Mouse (Mus musculus) layer of hippocampus, adult 9-10 months (tissue): Measurements from ENCODE around the gene Nectin1.
A peak's percentile ranks its signal among the peaks of the same experiment; 100 is the strongest.

ENCODE experiments used
- DNase-seq: peaks from one replicate; pipeline ENCODE4 v3.0.0; 2022; ENCODE audit warnings: low spot score

Nectin1 gene

DNA sequence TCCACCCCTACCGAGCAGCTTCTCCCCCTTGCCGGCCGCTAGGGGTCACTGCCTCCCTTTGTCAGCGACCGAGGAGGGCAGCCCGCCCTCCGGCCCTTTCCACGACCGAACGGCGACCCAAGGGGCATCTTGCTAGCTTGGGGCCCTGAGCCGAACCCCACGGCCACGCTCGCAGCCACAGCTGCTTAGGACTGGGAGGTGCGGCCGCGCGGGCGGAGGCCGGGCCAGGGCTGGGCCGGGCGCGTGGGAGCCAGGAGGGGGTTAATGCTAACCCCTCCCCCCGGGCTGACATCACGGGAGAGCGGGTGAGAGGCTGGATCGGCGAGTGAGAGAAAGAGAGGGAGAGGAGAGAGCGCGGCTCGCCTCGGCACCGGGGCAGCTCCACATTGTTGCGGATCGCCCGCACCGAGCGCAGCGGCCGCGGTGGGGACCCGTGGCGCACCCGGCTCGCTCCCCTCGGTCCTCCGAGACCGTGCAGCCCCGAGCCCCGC is at the start of gene Nectin1:
Nectin1 (plus strand) TSS at position 338 of the 491 bp plus-strand sequence.
- DNase-seq, result peak; percentile 71

DNA sequence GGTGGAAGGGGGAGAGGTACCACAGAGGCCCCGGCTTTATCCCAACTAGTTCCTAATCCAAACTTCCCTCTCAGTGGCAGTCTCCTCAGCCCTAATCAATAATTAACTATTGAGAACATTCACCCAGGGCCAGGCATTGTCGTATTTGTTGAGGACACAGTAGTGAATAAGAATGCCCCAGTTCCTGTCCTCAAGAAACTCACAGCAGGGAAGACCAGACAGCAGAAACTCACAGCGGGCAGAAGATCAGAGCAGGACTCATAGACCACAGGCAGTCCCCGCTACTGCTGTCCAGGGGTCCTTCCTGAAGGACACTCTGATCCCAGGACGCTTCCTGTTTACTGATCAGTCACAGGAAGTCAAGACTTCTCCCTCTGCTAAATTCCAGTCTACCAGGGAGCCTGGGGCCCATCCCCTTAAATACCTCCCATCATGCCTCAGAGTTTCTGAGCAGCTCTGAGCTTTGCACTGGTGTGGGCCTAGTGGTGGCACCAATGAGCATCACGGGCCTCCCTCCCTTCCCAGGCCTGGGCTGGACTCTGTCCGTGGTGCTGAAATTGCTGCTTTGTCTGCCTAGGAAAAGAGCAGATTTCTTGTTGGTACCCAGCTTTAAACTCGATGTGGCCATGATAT is 45.6 kb upstream of the Nectin1 start:
- no peak for DNase-seq

DNA sequence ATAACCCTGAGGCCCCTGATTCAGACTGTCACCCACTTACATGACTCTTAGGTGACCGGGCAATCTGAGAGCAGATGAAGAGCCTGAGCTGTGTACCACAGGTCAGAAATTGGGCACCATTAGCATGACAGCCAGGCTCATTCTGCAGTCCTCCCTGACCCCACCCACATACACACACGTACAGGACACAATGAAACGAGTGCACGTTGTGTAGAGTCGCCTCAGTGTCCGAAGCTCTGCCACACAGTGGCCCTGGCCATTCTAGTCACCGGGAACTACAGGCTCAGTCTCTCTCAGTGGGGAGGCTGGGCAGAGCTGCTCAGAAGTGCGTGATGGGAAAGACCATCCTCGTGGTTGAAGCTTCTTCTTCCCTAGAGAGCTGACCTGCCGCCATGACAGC is 44.9 kb upstream of the Nectin1 start:
- DNase-seq, result no peak

DNA sequence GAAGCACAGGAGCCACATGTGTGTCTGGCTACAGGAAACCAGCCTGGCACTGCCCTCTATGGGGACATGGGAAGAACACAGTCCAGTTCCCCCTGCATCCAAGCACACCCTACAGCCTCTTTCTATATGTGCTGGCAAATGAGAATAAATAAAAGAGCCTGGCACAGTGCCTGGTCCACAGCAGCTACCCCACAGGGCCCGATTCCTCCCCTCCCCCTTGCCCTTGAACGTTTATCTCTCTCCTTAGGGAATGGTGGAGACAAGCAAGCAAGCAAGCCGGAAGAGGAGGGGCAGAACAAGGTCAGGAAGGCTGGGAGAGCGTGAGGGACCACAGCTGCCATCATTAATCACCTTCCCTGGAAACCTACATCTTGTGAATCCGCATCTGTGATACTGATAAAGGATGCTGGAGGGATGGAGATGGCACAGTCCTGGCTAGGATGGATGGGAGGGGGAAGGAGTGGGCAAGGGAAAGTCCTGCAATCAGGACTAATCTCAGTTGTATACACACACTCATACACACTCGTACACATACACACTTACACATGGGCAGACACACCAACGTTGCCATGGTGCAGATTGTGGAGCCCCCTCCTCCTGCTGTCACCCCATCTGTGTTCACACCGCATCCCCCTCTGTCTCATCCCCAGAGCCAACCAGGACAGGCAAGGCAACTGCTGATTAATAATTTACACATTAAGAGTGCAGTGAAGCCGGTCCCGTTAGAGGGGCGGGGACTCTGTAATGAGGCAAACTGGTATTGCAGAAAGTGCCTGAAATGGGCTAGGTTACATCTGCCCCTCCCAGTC is 44.2 kb upstream of the Nectin1 start:
- no peak for DNase-seq

DNA sequence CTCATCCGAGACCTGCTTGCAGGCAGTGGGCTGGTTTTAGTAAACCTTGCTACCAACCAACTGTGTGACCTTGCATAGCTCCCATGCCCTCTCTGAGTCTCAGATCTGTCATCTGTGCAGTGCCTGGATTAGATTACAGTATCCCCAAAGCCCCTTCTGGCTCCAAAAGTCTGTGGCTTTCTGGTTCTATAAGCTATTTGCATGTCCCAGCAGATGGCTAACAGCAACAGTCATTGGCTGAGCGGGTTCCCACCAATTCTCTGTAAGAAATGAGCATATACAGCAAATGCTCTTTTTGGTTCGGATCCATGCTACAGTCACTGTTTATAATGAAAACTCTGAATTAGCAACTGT is 43.6 kb upstream of the Nectin1 start:
- no peak for DNase-seq

DNA sequence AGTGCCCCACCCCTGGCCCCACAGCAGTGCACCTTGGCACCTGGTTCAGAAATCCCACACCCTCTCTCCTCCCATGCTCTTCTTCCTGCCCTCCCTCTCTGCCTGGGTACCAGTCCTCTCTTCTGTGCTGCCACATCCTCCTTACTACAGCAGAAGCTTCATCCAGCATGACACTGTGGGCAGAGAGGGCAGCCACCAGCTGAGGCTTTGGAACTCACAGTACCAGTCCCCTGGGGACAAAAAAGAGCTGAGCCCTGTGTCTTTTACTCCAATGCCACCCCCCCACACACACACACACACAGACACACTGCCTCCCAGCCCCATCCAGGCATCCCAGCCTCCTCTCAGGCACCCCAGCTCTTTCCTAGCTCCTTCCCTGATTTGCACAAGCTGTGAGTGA is 42.0 kb upstream of the Nectin1 start:
- DNase-seq, result no peak

DNA sequence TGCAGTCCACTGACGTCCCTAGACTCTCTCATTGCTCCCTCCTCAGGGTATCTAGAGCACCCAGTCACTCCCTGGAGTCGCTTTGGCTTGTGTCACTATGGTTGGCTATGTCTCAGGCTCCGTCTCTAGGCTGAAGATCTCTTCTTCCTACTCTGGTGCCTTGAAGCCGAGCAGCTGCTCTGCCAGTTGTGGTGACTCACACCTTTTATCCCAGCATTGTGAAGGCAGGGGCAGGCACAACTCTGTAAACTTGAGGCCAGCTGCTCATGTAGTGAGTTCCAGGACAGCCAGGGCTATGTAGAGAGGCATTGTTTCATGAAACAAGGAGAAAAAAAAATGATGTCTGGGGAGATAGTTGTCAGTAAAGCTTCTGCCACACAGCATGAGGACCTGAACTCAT is 36.2 kb upstream of the Nectin1 start:
- no peak for DNase-seq

DNA sequence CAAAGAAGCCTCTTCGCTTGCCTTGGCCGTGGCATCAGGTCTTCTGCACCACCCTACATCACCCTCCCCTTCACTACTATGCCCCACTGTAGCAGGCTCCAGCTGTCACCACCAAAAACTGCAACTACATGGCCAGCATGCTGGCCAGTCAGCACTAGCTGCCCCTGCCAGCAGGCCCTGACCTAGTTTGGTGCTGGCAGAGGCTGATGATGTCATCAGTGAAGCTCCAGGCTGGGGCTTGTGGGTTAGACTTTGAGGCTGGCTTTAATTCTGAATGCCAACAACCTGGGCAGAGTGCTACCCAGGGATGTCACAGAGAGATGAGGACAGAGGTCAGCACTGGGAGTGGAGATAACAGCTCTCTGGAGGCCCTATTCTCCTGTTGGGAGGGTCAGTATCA is 35.1 kb upstream of the Nectin1 start:
- DNase-seq, result no peak

DNA sequence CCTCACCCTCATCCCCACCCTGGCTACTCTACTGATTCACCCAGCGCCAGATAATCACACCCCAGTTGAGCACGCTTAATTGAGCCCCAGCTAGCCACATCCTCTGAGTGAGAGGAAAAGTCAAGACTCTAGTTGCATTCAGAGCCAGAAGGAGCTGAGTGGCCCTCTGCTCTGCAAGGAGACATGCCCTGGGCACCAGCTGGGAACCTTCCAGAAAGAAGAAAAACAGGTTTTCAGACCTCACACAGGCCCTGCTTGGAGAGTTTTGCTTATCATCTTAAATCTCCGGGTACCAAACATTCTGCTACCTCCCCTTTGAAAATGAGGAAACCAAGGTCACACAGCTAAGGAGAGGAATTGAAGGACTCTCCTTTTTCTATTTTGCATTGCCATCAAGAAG is 30.4 kb upstream of the Nectin1 start:
- no peak for DNase-seq

DNA sequence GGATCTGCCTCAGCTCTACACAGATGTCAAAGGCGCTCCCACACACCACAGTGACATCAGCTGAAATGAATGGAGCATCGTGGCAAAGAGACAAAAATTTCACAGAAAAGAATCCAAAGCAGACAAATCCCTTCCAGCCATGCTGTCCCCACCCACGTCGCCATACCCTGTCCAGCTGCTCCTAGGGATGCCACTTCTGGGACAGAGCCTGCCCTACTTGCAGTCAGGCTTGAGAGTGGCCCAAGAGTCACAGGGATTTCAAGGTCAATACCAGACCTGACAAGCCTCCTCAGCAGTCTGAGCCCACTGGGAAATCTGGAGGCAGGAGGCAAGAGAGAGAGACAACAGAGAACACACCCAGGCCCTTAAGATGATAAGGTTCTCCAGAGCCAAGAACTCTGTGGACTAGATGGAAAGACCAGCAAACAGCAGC is 24.4 kb upstream of the Nectin1 start:
- DNase-seq, result no peak

DNA sequence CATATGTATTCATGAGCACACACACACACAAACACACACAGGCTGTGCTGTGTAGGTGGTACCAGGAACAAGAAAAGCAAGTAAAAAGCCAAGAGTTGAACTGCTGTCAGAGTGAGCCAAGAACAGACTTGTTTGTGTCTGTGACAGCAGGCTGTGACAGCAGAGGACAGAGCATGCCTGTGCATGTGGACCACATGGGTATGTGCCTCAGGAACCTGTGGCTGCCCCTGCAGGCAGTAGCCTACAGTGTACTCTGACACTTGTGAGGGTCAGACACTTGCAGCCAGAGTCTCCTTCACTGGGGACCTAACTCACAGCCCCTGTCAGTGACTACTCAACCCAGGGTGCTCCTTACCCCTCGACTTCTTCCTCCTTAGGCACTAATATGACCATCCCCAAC is 23.7 kb upstream of the Nectin1 start:
- no peak for DNase-seq

DNA sequence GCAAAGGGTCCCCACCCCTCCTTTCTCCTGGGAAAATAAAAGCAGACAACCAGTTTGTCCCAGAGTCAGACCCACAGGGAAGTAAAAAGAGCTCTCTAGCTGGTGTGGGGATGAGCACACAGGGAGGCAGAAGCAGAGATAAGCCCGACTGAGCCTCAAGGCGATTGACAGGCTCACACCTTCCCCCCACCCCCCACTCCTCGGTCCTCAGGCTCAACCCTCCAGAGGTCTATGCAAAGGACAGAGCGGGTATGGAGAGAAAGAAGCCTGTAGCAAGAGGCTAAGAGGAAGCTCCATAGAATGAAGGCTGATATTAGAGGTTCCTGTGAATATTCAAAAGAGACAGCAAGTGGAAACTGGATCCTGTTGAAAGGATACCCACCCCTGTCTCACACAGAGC is 19.7 kb upstream of the Nectin1 start:
- DNase-seq, result no peak

DNA sequence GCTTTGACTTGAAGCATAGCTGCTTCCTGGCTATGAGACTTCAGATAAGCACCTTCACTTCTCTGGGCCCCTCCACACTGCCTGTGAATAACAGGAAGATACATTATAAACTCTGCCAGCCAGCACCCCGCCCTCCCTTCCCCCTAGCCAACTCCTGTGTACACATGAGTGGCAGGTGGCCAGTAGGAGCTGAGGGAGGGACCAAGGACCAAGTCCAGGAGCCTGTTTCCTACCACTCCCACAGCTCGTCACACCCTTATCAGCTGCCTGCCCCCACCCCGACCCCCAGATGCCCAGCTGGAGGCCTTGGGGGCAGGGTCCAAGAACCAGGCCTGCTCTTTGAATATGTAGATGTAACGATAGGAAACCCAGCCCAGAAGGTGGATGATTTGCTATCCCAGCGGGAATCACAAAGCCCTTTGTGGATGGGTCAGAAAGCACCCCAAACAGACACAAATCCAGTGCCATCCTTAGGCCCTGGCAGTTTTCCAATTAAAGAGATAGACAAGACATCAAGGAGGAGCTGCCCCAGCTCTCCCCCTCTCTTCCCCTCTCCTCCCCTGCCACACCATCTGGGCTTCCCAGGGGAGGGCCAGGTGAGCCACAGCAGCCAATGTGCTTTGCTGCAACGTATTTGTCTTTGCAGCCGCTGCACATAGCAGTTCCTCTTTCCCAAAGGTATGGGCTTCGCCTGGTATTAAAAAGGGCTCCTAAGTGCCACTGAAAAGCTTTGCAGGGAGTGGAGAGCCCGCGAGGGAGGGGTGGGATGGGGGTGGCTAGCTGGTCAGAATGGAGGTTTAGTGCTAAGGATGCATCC is 14.1 kb upstream of the Nectin1 start:
- no peak for DNase-seq

DNA sequence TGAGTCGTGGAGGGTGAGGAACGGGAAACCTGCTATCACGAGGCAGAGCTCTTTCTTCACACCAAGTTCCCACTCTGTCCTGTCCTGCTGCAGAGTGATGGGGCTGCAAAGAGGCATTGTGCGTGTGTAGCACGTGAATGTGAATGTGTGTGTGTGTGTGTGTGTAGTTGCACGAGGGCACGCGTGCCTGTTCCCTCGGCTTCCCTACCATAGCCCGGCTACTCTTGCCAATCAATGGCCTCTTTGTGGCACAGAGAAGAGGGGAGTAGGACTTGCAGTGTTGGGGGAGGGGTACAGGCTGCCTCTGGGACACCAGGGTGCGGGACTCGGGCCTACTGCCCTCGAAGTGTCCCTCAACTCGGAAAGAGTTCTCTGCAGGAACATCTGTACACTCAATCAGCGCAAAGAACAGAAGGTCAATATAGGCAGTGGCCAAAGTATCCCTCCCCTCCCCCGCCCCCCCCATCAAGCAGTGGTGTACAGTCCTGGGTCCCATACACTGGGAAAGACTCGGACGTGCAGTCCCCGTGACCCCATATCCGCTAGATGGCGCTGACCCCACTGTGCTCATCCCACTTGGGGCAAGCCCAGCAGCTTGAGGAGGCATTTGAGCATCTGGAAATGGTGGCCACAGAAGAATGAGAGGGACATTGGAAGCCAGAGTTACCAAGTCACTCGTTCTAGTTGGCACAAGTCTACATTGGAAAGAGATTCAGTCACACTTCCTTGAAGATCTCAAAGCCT is 13.3 kb upstream of the Nectin1 start:
- DNase-seq, result no peak

DNA sequence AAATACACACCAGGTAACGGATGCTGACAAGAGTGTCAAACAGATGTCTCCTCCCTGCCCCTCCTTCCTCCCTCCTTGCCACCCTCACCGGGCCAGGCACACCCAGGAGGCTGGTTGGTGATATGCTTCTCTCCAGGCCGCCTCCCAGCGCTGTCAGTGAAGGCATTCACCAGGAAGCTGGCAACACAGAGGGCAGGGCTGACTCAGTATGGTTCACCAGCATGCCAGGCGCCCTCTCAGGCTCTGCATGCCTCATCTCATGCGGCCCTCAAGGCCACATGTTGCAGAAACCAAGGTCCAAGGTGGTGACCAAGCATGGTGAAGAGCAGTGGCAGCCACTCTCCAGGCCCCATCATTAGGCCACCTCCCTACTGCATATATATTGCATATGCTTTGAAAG is 11.9 kb upstream of the Nectin1 start:
- no peak for DNase-seq

DNA sequence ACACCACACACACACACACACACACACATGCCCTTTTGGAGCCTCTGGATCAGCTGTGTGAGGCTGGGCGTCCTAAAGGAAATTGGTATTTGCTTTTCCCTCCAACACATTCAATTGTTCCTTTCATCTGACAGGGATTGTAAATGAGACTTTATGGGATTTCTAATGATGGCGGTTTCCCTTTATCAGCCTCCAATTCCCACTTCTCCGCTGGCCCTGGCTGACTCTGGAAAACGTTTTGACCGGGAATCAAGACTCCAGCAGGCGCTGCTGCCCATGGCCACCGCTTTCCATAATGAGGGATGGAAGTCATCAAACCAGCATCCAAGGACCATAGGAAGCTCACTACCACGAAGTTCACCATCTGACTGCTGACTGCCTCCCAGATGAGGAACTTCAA is 11.1 kb upstream of the Nectin1 start:
- DNase-seq, result no peak

DNA sequence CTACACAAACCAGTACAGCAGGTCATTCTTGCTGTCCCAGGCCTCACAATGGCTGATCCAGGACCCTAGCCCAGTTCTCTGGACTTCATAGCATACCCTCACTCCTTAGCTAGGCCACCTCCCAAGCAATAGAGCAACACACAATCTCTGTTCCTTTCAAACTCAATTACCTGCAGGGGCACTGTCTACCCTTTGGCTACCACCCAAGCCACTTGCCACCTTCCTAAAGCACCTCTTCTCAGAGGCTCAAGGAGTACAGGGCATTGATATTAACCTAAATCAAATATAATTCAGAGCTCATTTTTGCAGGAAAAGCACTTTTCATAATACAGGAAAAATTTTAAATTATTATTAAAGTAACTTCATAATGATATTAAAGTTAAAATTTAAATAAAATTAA is 8.8 kb upstream of the Nectin1 start:
- no peak for DNase-seq

DNA sequence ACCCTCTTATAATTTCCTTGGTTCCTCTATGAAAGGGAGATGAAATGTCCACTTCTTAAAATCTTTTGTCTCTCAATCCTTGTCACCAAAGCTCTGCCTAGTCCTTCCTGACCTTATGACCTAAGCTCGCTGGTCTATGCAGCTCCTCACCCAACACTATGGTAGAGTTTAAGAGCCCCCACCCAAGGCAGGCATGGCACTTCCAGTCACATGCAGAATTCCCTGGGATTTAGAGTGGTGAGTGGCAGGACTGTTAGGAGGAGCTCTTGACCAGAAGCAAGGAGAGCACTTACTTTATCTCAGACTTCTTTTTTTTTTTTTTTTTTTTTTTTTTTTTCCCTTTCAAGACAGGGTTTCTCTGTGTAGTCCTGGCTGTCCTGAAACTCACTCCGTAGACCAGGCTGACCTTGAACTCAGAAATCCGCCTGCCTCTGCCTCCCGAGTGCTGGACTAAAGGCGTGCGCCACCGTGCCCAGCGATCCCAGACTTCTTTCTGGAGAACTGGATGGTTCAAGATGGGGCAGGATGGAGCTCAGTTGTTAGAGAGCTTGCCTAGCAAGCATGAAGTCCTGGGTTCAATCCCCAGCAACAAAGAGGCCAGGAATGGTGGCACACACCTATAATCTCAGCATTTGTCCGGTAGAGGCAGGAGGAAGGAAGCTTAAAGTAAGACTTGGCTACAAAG is 7.6 kb upstream of the Nectin1 start:
- no peak for DNase-seq

DNA sequence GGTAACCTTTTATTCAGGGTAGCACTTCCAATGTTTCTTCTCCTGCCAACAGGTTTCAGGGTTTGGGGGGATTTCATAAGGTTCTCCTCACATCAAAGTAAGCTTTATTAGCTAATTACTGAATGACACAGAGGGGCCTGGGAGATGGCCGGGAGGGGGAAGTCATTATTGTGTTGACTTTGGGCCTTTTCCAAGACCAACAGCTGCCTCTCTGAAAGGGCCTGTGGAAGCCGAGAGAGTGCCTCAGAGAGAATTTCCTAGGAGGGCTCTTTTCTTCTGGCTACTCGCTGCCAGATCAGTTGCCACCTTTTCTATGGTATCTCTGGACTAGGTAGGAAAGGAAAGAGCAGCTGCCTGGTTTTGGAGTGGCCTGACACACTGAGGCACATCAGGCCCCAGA is 6.5 kb upstream of the Nectin1 start:
- no peak for DNase-seq

DNA sequence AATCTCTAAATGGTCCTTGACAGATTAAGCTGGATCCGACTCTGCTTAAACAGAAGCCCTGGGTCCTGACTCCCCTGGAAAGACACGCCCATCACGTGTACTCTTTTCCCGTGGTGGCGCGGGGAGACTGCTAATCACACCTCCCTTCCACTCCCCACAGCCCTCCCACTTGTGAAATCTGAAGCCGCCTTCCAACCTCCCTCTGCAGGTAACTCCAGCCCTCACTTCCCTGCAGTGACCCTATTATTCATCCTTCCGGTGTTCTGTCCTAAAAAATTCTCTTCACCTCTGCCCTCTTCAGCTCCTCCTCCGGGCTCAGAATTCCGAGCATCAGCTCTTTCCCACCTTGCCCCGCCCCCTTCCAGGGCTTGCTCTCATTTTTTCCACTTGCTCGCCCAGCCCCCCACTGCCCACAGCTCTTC is 5.9 kb upstream of the Nectin1 start:
- DNase-seq, result no peak

DNA sequence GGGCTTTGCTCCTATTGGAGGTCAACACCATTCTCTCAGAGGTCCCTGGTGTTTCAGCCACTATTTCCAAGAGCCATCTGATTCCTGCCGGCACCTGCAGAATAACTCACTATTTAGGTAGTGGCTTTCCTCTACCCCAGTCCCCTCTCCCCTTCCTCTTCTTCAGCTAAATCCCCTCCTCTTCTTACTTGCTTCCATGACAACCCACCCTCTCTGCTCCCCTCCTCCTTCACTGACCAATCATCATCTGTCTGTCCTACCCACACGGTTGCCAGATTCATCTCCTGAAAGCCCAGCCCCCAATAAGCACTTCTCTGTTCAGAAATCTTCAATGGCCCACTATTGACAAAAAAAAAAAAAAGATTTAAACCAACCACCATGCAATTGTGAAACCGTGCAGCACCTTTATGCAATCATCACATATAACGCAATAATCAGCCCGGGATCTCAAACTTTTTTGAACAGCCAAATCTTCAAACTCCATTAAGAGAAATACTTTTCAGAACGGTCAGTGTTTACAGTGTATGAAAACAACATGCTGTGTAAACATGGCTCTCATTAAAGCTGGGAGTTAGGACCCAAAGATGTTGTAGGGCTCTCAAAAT is 5.2 kb upstream of the Nectin1 start:
- no peak for DNase-seq
